Mouse (Mus musculus) right cerebral cortex, postnatal 10 days (tissue): Measurements from ENCODE around the gene Ppp1r1b.
A peak's percentile ranks its signal among the peaks of the same experiment; 100 is the strongest.

ENCODE experiments used
- DNase-seq, 2 experiments: peaks; one replicate each; pipeline ENCODE4 v3.0.0; 2021; ENCODE audit warnings: low spot score in 2 of 2

The Ppp1r1b gene

DNA sequence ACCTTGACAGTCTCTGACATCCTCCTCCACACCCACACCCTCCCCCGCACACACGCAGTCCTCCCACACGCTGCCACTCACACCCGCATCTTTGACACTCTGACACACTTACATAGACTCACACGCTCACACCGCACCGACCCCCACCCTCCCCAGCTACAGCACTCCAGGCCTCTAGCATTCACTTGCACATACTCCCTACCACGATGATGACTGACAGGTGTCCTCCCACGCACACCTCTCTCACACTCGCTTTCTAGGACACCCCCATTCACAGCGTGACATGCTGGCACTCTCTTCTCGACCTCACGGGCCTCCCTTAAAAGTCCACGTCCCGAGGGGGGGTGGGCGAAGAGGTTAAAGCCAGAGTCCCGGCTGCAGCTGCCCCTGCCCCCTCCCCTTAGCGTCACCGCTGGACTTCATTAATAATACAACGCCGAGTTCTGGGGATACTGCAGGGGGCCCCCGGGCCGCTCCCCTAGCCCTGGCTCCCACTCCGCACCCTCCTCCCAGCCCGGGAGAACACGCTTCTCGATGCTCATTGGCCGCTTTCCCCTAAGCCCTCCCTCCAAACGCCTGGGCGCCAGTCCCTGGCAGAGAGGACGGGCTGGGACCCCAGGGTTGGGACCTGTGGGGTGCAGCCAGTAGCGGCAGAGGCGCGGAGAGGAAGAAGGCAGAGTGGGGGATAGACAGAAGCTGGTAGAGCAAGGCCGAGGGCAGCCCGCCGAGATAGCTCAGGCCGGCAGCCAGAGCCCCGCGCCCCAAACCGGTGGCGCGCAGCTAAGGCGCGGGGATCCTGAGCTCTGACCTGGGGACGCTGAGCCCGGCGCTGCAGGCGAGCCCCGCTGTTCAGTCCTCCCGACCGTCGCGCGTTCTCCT lies at the start of gene Ppp1r1b:
Ppp1r1b (plus strand) TSS at position 322 of the 879 bp plus-strand sequence.
- DNase-seq, result peak; percentile 88 to 90

DNA sequence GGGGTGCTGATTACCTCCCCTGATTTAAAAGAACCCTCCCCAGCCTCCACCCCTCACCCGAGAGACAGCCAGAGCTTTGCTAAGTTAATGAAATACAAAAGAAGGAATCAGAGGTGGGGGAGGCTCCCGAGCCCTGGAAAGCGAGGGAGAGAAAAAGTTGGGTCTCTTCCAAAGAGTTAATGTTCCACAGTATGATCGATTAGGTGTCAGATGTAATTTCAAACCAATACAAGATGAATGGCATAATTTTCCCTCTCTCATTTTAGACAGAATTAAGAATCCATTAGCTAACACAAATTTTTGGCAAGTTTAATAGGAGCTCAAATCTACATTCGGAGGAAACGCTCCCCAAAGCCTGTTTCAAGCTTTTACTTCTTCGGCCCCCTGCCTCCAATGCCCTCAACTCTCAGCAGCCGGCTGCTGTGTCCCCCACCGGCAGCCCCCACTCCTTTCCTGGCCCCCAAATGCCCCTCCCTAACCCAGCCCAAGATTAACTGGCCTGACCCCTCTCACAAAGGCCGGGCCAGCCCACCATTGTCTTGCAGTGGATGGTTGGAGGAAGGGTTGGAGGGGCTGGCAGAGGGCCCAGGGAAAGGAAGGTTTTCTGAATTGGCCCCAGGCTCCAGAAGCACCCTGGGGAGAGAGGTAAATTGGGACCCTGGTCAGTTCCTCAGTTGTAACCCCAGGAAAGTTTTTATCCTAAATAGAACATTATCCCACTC lies 49.6 kb upstream of the Ppp1r1b start:
- no peak for DNase-seq

DNA sequence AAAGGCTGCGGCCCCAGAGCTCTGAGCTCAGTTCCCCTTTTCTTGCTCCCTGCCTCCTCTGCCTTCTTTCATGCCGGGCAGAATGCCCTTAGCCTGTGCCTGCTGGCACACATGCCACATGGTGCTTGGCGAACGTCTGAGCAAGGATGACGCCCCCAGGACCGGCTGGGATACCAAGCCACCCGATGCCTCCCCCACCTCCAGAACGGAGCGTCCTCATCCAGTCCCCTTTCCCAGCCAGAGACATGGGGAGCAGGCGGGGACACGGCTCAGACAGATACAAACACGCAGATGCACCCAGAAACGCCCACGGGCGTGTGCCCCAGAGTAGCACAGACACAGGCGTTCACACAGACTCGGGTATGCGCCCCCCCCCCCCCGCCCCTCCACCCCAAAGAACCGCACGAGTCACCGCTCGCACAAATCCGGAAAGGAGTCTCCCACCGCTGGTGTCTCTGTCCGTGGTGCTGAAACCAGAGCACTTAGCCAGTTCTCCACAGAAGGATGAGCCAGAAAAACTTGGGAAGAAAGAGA lies 34.3 kb upstream of the Ppp1r1b start:
- DNase-seq, result peak; percentile 71 to 79

DNA sequence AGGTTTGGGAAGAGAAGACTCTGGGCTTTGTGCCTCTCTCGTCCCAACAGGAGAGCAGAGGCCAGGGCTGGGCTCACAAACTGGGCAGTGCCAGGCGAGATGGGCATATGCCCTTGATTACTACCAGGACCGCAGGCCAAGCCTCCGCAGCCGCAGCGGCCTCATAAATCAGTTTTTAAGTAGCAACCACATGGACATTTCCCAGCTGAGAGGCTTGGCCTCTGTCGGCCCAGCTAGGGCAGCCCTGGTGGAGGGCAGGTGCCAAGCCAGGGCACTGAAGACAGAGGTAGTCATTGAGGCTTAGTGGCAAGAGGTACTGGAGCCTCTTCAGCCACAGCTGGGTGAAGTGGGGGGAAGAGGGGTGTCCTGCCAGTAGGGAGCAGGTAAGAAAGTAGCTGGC lies 30.7 kb upstream of the Ppp1r1b start:
- peak in 1 of 2 experiments; percentile 21 for DNase-seq

DNA sequence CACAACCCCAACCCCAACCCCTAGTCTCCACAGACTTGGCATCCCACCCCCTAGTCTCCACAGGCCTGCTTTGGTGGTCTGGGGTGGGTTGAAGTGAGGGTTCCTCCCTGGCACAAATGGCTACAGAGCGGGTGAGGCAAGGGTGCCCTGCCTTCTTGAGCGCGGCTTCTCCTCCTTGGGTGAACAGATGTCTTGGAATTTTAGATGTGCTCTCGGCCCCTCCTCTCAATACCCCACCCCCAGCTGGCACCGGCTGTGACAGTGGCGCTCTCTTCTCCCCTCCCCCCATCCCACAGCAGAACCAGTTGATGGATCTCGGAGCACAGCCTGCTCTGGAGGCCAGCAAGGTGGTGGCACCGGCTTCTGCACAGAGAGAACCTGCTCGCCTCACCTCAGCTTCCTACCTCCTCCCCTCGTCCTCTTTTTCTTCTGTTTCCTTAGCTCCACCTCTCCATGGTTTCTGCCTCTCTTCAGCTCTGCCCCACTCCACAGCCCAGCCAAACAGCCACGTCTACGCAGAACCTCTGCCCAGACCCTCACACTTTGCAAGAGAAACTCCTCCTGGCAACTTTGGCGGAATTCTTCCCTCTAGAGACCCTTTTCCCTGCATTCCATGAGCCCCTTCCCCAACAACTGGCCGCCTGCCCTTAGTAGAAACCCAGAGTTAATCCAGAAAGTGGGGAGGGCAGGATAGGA lies 29.6 kb upstream of the Ppp1r1b start:
- DNase-seq, result peak; percentile 47 to 56

DNA sequence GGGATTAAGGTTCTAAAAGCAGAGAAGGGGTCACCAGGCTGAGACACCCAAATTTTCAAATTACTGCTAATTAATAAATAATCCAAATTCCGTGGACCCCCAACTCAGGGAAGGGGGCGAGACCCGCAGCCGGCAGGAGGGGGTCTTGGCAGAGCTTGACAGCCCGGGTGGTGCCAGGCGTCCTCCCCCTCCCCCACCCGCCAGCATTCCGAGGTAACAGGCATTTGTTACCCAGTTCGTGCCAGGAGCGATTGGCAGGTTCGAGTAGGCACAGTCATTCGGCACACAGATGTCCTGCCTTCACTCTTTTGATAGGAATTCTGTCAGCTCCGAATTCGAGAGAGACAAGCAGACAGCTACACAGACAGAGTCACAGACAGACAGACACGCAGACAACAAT lies 29.1 kb upstream of the Ppp1r1b start:
- DNase-seq, result peak; percentile 49 to 57

DNA sequence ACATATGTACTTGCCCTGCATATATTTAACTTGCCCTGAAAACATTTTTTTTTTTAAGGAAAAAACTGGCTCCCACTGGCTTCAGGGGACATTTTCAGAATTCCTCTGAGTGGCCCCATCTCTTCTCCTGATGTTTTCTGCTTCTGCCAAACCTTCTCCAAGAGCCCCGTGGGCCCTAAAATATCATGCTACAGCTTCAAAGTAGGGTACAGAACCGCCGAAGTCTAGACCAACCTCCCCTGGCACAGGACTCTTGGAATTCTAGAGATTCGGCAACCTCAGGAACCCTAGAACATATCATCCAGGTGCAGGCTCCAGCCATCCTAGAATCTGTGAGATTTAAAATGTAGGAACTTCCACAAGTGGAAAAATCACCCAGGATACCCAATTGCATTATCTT lies 28.7 kb upstream of the Ppp1r1b start:
- DNase-seq, result peak in 1 of 2 experiments; percentile 17

DNA sequence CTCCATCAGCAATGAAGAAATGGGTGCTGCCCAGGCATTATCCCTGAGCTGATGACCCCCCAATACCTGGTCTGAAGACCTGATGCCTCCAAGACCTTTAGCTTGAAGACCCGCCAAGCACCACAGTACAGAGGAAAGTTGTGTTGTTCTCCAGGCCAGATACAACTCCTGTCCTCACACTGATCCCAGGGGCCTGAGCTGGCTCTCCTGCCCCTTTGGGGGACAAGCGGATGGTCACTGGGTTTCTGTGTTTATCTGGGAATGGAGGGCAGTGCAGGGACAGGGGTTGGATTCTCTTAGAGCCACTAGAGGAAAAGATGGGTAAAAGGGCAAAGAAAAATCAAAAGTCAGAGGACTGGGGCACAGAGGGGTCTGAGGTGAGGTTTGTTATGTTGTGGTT lies 28.3 kb upstream of the Ppp1r1b start:
- DNase-seq, result peak; percentile 19 to 37

DNA sequence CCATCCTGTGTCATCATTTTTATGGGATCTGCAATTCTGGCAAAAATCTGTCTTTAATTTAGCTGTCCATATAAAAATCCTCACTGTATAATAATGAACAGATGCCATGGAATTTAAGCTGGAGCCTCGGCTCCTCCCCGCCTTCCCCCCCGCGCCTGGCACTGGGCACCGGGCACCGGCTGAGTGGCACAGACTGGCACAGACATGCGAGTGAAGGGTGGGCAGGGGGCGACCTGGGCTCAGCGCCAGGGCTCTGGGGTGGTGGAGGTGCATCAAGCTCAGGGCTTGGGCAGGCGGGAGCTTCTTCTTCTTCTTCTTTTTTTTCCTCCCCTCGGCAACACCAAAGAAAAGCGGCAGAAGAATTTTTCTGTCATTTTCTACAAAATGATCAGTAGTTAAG lies 27.8 kb upstream of the Ppp1r1b start:
- DNase-seq, result peak; percentile 59 to 63

DNA sequence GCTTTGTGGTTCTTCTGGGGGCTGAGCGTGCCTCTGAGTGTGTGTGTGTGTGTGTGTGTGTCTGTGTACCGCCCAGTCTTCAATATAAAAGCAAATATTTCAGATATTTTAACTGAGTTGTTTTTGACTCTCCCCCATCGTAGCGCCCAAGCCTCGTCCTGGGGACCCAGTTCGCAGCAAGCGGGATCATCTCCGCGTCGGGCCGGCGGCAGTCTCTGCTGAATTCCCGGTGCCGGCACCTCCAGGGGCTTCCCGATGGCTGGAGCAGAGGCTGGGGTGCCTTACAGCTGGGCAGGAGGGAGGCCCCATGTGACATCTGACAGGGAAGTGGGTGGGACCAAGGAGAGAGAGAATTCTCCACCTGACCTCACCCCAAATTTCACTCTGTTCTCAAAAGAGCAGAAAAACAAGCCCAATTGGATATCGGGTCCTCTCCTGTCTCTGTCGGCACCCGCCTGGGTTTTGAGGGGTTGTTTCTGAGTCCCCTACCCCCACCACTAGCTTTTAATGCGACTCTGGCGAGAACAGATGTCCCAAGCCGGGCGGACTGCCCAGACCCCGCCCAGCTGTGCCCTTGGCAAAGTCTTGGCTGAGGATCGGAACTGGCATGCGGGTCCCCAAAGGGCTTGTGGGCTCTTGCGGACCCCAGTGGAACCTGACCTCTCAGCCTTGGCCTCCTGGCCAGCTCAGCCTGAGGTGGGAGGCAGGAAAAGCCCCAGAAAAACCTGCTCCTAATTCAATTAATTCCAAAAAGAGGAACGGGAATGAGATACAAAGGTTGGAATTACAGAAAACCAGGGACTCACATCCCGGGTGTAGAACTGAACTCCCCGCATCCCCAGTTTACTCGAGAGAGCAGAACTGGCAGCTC lies 27.2 kb upstream of the Ppp1r1b start:
- DNase-seq, result peak; percentile 57 to 65

DNA sequence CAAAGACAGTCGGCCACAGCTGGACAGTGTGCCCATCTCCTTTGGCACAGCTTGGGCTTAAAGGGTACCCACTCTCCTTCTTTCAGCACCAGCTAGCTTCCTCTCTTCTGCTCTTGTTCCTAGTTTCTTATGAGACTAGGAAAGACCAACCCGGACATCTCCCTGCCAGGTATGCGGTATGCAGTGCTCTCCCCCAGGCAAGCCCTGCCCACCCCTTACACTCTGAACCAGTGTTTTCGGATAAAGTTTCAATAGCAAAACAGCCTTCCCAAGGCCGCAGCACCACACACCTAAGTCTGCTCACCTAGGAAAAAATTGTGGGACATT lies 26.6 kb upstream of the Ppp1r1b start:
- peak in 1 of 2 experiments; percentile 22 for DNase-seq

DNA sequence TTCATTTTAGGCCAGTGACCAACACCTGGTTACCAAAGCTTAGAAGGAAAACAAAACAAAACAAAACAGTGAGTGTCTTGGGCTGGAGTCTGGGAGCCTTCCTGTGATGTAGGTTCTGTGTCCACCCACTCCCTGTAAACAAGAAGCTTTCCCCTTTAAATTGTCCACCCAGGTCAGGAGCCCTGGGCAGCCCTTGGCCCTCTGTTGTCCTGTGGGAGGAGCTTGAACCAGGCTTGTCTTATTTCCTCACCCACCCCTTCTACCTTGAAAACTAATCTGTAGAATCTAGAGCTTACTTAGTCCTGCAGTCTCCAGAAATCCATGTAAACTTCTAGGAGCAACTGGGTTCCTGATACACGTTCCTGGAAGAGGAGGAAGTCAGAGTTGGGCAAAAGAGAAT lies 26.0 kb upstream of the Ppp1r1b start:
- DNase-seq, result no peak

DNA sequence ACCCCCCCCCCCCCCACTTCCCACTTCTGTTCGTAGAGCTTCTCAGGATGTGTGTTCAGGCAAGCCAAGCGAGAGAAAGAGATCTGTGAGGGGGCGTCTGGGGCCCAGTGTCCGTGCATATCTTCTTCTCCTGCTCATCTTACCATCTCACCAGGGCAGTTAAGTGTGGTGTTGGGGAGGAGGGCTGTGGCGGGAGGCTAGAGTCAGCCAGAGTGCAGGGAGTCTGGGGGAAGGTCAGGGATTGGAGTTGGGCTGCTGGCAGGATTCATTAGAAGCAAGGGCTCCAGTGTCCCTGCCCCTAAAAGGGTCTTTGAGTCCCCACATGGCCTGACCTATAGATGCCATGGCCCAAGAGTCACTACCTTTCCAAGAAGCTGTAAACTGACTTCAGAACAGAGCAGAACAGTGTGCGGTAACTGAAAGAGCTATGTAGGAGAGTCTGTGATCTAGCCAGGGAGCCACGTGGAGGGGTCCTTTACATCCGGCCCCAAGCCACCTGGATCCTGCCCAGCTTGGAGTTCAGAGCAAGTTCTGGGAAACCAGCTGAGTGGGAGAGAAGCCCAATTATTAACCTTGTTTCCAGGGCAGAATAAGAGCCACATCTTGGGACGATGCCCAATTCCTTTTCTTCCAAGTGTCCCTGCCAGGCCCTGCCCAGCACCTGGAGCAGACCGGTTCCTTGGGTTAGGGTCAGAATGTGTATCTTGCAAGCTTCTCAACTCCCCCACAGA lies 24.9 kb upstream of the Ppp1r1b start:
- DNase-seq, result peak; percentile 27 to 33

DNA sequence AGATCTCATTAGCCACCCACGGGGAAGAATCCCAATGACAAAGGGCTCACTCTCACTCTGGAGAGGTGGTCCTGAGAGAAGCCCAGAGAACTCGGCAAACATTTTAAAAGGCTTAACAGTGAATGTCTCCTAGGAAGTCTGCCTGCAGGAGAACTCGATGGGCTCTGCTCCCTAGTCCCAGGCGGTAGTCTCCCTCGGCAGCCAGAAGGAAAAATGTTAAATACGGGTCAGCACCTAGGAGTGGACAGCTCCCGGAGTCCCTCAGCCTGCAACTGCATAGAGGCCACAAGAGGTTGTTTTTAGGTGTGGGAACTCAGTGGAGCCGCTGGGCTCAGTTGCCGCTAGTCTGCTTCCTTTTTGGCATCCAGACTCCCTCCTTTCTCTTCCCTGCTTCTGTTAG lies 24.3 kb upstream of the Ppp1r1b start:
- DNase-seq, result peak; percentile 30 to 38

DNA sequence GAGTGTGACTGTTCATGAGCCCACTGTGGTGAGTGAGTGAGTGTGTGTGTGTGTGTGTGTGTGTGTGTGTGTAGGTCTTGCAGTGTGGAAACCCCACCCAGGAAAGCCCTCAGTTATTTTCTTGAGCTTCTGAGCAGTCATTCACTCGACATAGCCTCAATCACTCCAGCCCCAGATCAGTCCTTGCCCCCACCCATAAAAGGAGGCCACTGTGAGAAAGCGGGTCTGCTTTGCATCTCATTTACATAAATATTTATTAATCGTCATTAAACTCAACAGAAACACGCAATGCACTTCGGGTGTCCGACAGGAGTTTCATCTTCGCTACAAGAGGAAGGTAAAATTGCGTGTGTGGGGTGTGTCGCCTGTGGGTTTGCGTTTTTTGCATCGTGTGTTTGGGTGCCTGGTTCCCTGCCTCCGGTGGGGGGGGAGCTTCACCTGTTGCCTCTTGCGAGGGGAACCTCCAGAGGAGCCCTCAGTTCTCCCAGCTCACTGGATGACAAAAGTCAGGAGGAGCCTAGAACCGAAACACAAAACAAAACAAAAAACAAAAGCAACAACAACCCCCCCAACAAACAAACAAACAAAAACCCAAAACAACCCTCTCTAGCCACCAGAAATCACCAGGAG lies 22.9 kb upstream of the Ppp1r1b start:
- peak; percentile 34 to 39 for DNase-seq

DNA sequence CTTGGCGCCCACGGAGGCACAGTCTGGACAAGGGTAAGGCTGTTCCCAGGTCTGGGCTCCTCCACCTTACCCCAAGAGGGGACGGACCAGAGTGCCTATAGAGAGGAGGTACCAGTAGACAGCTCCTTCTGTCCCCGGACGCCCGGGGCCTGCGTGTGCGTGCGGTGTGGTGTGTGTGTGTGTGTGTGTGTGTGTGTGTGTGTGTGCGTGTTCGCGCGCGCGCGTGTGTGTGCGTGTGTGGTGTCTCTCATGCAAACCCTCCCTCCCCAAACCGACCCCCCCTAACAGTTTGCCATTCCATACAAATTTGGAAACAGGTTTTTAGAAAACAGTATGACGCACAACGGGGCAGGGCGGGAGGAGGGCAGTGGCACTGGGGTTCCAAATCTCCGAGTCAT lies 22.4 kb upstream of the Ppp1r1b start:
- peak; percentile 30 to 42 for DNase-seq

DNA sequence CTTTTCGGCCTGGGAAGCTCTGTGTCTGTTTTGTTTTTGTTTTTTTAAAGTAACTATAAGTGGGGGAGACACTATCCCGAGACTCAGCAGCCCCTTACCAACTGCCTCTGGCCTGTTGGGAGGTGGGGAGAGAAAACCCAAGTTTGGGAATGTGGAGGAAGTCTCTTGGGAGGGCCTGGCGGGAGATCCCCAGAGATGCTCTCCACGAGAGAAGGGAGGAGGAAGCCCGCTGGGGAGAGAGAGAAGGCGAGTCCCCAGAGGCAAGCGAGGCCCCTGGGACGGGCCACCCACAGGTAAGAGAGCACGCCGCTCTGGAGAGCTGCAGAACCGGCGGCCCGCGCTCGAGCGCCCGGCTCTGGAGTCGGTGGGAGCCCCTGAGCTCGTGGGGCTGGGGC lies 21.5 kb upstream of the Ppp1r1b start:
- DNase-seq, result peak in 1 of 2 experiments; percentile 25

DNA sequence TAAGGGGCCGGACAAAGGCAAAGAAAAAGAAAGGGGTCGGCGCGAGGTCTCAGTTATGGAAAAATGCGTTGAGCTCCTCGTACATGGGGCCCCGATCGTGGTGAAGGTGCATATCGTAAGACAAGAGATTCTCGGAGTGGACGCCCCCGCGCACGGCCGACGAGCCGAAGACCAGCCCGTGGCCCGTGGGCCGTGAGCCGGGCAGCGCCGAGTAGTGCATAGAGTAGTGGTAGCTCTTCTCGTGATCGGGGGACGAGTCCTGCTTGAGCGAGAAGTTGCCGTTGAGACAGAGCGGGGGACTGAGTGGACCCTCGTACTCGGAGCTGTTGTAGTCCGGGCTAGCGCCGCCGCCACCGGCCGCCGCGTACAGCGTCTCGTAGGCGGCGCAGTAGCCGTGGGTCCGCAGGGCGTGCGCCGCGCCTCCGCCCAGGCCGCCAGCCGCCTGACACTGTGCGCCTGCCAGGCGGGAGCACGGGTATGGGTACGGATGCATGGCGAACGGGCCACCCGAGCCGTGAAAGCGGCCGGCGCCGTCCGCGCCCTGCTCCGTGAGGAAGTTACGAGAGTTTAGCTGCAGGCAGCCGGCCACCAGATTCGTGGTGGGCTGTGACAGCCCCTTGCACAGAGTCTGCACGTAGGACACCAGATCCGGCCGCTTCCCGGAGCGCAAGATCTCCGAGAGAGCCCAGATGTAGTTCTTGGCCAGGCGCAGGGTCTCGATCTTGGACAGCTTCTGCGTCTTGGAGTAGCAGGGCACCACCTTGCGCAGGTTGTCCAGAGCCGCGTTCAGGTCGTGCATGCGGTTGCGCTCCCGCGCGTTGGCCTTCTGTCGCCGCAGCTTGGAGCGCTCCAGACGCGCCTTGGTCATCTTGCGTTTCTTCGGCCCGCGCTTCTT lies 20.8 kb upstream of the Ppp1r1b start:
- peak; percentile 47 to 50 for DNase-seq

DNA sequence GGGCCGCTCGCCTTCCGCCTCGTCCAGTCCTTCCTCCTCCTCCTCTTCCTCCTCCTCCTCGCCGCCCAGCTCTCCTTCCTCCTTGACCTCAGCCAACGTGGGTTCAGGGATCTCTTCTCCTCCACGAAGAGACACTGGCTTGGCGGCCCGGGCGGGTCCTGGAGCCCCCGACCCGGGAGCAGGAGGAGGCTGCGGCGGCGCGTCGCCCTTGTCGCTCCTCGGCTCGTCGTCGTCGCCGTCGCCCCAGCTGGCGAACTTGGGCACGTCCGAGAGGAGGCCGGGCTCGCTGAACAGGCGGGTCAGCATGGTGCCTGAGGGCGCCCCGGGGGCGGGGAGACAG lies 20.2 kb upstream of the Ppp1r1b start:
- no peak for DNase-seq
